Mouse (Mus musculus) embryo, embryonic 9.5 days (tissue): Measurements from ENCODE around the gene Tns3.
A peak's percentile ranks its signal among the peaks of the same experiment; 100 is the strongest.

Experiments
- DNase-seq: peaks from one replicate; pipeline ENCODE4 v3.0.0-alpha.2; 2017; ENCODE audit errors: extremely low spot score

Tns3 gene

DNA sequence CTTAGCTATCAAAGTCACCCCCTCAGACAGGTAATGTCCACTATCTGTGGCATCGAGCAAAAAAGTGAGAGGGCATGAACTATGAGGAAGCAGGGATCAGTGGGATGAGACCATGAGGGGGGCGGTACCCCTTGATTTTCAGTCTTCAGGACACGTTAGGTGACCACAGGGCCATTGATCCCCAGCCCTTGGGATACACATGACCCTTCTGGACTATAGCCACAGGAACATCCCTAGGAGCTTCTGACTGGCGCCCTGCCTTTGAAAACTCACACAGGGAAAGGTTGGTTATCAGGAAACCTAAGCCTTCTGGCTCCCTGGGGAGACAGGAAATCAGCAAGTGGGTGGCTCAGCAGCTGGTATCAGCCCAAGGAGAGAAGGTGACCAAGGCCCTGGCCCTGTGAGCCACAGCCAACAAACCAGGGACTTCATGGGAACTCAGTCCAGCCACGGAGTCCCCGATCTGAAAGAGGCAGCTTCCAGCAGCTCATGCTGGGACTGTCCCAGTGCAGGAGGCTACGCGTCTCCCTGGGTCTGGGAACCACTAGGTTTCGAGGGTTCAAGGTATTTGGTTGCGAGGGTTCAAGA lies 12.8 kb downstream of the Tns3 start:
- DNase-seq: no peak

DNA sequence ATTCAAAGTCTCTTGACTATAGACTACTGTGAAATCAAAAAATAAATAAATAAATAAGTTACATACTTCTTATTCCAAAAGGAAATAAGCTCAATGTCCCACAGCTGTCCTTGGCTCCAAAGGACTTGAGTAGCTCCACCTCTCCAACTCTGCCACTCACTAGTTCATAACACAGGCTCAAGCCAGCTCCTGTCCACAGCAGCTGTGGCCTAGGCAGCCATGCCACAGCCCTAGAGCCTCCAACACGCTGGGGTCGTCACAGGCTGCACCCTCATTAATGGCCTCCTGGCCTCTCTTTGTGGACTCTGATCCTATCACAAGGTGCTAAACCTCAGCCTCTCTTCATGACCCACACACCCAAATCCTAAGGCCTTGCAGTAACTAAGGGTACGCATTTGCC lies 18.7 kb downstream of the Tns3 start:
- no peak for DNase-seq

DNA sequence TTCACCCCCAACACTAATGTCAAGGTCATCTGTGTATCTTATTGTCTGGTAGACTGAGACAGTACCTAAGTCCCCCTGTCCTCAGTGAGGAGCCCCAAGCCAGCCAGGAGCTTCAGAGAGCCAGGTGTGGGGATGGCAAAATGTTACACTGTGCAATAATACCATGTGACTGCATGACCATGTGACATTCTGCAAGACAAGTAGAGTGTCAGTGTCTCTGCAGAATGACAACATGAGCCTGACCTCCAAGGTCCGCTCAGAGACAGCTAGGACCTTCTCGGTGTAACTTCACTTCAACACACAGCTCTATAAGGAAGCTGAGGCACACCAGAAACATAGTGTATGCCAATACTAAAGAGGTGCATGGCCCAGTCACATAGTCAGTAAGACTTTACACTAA lies 20.1 kb downstream of the Tns3 start:
- DNase-seq: no peak

DNA sequence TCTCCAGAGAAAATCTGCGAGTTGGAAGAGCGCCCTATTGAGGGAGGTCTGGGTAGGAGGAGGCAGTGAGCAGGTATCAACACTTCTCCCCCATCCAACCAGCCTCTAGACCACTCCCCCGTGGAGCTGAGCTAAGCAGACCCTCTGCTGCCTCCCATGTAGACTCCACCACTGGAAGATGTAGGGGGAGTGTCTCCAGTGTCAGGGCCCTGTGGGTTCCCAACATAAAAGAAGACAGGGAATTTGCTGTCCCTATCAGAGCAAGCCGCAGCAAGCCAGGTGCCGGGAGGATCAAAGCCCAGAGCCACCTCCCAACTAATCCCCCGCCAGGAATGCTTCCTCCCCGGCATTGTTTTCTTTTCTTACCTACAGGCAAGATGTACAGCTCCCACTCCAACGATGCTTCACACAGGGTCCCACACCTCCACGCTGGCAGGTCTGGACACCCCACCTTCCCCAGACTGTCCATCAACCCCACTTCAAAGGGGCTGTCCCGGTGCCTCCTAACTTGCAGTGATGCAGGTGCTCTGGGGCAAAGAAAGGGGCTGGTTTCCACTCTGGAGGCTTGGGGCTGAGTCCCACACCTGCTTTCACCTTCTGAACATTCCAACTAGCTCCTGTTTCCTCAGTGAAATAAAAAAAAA lies 22.6 kb downstream of the Tns3 start:
- DNase-seq: no peak

DNA sequence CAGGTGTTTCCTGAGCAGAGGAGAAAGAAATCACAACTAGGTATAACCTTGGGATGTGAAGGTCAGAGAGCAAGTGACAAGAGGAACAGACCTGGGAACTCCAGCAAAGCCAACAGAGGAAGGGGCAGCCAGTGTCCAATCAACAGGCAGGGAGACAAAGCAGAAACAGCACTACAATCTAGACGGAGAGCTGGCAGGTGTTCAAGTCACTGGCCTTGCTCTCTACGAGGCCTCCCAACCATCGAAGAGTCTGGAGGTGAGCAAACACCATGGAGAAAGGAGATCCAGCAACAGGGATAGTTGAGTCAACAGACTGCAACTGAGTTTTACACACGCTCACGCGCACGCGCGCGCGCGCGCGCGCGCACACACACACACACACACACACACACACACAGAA lies 24.6 kb downstream of the Tns3 start:
- no peak for DNase-seq

DNA sequence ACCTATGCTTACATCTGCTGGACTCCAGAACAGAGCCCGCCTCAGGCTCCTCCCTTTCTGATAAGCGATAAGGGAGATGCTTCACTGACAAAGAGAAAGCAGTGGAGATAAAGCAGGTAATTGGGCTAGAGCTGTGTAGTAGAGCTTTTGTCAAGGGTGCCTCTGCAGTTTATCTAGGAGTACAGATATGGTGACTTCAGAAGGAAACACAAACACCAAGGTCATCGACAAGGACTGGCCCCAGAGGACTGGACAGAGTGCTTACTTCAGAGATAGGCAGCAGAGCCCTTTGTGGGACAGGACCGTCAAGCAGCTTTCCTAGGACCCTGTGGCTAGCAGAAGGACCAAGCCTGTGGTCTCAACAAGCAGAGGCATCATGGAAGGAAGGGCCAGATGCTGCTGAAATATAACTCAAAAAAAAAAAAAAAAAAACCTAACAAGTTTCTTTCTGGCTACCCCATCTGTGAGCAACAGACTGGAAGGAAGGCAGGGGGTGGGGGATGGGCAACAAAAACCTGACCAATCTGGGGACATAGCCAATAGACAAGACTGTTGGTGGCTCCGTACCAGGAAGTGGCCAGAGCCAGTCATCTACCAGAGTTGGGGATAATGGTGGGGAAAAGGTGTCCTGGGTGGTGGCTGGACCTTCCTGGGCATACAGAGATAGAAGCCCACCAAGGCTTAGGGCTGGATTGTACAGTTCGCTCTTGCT lies 25.2 kb downstream of the Tns3 start:
- DNase-seq: no peak

DNA sequence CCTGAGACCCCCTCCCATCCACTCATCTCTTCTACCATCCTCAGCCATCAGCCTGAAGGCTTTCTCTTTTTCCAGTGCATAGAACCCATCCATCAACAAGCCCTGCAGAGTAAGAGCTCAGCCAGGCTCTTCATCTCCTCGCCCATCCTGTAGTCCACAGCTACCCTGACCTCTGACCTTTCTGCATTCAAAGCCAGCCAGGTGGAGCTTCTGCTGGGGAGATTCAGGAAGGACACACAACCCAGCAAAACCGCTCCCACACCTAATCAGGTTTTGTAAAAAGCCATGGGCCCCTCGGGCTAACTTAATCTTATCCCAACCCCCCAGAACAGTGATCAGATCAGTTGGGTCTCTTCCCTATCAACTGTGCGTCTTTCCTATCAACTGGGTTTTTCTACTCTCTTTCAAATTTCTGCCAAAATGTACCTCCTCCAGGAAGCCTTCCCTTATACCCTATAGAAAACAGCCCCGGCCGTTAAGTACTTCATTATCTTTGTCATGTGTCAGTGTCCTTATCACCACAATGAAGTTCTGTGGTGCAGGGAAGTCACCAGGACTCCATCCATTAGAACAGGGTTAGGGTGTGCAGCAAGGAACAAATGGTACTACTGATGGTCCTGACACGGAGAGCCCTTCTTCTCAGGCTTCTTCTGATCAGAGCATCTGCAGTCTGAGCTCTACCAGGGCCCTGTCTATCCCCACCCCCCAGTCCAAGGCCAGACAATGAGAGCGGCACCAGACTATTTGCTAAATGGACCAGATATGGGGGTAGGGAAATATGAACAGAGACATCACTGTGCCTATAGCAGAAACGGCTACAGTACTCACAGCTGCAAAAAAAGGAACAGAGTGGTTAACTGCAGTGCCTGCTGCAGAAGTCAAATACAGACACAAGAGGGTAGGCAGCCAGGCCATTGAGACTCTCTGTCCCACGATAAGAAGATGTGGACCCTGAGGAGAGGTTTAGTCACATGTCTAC lies 26.6 kb downstream of the Tns3 start:
- no peak for DNase-seq

DNA sequence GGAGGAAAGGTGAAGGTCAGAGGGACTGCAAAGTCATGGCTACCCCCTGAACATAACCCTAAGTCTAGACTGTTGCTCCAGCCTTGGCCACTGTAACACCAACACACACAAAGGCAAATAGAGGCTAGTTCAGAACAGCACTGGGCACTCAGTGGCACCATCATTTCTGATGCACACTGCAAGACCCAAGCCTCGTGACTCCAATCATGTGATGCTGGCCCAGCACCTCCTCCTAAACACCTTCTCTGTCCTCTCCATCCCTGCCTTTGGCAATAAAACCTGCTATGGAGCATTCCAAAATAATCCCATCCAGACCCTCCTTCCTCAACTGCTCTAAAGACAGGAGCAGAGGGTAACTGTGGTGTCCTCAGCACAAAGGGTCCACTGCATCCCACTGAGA lies 27.7 kb downstream of the Tns3 start:
- no peak for DNase-seq

DNA sequence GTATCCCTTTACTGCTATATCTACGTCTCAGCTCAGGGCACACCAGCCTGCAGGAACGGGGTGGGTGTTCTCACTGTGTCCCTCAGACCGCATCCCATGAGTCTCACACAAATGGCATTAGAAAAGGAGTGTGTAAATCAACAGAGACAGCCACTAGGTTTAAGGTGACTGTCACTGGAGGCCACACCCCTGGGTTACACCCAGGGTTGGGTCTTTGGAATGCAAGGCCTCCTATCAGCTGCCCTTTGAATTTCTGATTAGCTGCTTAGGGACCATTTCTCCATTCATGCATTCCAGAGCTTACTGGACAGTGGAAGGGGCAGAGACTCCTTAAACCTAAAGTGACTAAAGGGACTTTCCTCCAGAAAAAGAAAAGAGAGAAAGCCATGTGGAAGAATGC lies 28.6 kb downstream of the Tns3 start:
- no peak for DNase-seq

DNA sequence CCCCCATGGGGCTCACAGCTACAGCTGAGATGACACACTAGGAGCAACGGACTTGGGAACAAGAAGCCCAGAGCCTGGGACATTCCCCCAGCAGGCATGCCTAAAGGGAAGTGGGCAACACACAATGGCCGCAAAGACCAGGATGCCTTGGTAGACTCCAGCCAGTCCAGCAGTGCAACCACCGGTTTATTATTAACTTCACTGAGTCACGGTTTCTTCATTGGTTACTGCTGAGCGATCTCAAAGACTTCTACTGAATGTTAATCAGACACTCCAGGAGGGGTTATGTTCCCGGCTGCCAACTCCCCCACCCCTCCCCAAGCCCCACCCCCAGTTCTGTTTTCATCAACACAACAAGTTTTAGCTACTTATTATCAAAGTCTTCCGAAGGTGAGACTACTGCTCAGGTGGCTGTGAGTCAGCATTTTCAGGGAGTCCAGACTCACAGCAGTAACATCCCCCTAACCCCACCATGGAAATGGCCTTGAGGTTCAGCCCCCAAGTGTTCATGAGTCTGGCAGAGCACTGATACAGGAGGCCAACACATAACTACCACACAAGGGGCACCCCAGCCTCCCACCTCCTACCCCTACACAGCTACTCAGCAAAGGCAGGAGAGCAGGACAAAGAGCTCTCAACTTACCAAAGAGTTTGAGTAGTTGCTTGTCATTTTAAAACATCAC lies 29.5 kb downstream of the Tns3 start:
- DNase-seq: no peak

DNA sequence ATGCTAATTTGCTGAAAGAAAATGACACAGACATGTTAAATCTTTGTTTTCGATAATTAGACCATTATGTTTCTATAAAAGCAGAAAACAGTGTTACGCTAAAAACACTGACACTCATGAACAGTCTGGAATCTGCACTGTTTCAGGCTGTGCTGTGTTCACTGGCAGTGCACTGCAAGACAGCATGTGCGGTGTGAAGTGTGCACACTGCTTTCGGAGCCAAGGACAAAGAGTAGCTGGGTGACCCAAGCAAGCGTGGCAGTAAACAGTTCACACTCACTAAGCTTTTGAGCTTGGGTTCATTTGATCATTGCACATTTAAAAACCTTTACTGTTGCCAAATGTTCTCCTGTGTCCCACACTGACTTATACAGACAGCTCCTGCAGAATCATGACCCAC lies 32.2 kb downstream of the Tns3 start:
- no peak for DNase-seq

DNA sequence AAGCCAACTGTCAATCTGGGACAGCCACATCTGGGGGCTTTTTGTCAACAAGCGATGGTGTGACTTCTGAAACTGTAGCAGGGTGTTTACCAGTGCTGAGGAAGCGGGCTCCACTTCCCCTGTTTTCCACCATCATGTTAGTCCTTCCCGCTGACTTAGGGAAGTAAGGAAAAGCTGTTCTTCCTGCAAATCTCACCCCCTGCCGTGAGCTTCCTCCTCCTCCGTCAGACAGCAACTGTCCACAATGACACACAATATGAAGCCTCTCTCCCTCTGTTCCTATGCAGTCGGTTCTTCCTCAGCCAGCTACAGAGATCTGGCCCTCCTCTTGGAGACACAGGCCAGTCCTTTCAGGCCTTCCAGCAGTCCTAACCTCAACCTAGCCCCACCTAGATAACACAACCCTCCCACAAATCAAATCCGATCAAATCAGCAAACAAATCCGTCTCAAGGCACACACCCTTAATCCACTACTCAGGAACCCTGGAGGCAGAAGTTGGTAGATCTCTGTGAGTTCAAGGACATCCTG lies 34.4 kb downstream of the Tns3 start:
- DNase-seq: no peak

DNA sequence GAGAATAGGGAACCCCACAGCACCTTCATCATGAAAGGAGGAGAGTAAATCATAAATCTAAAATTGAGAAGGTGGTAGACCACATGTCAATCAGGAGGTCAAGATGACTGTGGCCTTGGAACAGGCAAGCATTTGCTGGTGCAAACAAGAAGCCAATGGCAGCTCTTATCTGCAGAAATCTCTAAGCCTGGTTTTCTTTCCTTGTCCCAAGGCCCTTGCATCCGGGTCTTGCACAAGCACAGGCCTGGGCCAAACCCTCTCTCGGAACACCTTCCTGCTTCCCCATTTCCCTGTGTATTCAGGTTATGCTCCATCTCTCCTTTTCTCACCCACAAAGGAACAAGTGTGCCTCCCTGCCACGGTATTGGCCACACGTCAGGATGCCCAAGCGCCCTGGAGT lies 35.0 kb downstream of the Tns3 start:
- no peak for DNase-seq

DNA sequence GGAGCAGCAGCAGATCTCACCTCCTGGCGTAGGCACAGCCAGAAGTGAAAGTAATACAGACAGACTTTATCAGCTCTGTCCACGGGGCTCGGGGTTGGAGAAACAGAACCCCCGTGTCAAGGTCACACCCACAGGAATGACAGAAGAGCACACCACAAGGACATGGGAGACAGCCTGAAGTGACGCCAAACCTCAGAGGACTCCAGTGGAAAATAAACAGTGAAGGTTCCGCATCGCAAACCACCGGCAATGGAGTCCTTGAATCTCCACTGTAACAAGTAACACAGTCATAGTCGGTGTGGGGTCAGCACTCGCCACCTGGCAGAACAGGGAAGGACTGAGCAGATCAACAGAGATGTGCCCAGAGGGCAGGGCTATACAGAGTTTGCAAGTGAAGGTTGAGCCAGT lies 35.5 kb downstream of the Tns3 start:
- no peak for DNase-seq

DNA sequence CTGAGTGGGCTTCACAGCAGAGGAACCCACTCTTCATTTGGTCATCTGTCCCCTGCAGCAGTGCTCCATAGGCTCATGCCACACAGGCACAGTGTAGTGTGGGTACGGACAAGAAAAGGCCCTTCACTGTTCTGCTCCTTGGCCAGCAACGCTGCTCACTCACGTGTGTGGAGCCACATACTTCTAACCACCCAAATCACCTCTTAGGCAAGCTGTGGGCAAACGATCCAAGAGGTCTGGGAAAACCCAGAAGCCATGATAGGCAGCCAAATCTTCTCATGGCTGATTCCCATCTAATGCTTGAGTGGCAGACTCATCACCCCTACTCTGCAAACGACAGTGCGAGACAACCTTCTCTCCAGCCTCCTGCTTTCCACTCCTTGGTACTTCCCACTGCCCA lies 37.2 kb downstream of the Tns3 start:
- no peak for DNase-seq

DNA sequence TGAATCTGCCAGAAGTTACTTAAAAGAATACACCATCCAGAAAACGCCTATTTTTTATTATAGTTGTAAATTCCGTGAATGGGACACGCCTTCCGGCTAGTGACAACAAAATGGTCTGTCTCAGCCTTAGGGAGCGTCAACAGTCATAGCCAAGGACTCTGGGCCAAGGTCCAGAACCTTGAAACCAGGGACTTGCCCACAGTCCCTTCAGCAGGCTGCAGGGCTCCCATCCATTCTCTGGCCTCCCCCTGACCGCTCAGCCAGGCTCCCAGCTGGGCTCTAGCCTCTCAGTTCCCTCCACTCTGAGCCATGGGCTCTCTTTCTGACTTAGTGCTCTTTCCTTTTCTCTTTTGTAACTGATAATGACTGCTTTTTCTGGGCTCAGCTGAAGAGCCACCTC lies 37.6 kb downstream of the Tns3 start:
- no peak for DNase-seq

DNA sequence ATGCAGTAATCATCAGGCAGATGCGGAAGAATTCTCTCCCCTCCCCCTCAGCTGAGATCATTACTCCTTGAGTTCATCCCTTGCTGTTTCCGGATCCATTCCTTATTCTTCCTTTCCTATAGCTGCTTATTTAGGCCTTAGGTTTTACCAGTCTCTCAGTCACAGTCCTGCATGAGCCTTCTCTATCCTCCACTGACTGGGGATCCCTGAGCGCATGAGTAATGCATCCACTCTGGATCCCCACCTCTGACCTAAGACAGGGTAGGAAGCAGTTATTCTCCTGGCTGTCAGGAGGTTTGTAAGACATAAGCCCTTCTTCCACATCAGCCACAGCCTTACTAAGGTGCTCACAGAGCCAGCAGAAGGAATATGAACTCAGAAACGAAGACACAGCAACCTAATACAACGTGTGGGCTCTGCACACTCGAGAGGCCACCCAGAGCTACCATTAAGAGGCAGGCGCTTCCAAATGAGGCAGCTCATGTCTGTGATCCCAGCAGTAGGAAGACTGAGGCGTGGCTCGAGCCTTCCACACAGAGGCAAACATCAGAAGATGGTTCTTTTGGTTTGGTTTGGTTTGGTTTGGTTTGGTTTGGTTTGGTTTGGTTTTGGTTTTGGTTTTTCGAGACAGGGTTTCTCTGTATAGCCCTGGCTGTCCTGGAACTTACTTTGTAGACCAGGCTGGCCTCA lies 38.3 kb downstream of the Tns3 start:
- no peak for DNase-seq

DNA sequence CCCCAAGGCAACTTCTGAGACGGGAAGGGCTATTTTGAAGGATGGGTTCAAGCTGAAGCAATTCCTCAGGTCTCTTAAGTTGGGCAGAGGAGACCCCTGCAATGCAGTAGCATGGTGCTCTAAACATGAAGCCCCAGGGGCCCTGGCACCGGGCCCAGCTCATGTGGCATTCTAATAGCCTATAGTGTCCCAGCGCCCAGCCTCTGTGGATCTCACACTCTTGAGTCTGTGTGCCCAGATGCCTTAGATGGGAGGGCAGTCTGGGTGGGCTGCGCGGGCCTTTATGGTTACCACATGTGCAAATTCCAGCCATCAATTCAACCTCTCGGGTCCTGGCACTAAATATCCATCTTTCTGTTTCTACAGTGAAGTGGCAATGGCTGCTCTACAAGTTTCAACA lies 38.9 kb downstream of the Tns3 start:
- DNase-seq: peak; percentile 29

DNA sequence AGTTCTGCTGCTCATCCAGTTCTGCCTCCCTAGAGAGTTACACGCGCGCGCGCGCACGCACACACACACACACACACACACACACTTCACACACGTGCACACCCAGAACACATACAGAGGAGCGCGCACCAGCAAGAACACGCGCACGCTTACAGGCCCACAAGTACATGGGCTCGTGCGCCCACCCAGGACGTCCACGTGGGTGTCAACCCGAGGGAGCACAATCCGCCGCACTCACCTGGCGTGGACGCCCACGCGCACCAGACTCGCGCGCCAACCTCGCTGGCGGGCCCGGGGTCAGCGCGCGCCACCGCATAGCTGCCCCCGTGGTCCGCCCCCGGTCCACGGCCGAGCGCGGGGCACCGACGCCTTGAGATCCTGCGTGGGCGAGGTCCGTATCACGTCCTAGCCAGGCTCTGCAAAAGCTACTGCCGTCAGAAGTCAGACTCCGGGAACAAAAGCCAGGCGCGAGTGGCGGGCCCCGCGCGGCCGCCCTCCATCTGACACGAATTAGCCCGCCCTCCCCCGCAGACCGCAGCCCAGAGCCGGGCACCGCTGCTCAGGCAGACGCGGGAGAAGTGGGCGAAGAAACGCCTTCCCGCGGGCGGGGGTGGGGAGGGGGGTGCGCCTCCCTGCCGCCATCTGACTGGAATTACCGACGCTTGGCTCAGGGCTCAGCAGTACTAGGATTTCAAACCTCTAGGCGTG lies 40.0 kb downstream of the Tns3 start:
- peak; percentile 80 for DNase-seq

DNA sequence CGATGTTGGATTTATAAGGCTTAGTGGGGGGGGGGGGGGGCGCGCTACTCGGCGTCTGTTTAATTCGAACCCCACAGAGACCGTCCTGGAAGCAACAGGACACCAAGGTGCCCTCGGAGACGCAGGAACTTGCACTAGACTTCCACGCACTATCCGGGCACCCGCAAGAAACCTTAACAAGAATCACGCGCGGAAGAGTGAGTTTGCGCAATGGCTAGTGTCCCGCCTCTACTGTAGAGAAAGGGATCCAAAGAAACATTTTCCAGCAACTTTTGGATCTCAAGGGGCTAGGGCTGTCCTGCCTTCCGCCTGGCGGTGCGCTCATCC lies 40.5 kb downstream of the Tns3 start:
- no peak for DNase-seq
